Mouse (Mus musculus): ENCODE data around the gene Phf21a.

- TF ChIP-seq CTCF (IDR thresholded peaks at IDR 0.05; ENCODE audit: extremely low read depth, insufficient read length, insufficient replicate concordance, low read depth, low read length) (no peak), POLR2A (IDR thresholded peaks at IDR 0.05; ENCODE audit: low read depth, low read length) (no peak)
Measured at GRCm38 (mm10) chr2:92391703-92392317, 298.9 kb downstream of the Phf21a start.

Data from small intestine, adult 2 months (tissue).